Mouse (Mus musculus) gastrocnemius, postnatal 10 days (tissue): ENCODE measurements around the gene Pmf1. TPM values are rescaled to one million over a fixed set of nuclear protein-coding genes. Genes with fewer than 3 reads are reported as not detected.
"Not testable (repeated sequence)": the region's sequence is repeated elsewhere in the genome, so short reads cannot be mapped to it uniquely, and the experiment has no call there.

Source experiments
- DNase-seq: peaks from one replicate; pipeline ENCODE4 v3.0.0; 2021; ENCODE audit warnings: mixed read lengths
- total RNA-seq, 2 experiments: library from RNA; stranded (reverse); gene quantifications; 2 replicates each; pipeline ENCODE4 v1.2.3; 2021

Pmf1 gene
- total RNA-seq, 2 experiments from 2014 or later, result 44.0 to 46.8 TPM

DNA sequence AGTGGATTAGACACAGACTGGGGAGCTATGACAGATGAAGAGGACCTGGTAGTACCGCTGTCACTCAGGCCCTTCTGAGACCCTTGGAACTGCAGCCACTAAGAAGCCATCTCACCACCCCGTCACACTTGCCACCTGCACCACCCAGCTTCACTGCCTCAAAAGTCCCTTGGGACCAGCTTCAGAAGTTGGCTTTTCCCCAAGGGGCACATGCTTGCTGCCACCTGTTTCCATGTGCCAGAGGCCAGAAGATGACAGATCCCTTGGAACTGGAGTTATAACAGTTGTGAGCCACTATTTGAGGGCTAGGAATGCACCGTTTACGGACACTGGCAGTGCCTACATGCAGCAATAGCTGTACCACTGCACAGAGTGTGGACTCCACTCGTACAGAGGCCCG lies 14.8 kb downstream of the Pmf1 start:
- no peak for DNase-seq

DNA sequence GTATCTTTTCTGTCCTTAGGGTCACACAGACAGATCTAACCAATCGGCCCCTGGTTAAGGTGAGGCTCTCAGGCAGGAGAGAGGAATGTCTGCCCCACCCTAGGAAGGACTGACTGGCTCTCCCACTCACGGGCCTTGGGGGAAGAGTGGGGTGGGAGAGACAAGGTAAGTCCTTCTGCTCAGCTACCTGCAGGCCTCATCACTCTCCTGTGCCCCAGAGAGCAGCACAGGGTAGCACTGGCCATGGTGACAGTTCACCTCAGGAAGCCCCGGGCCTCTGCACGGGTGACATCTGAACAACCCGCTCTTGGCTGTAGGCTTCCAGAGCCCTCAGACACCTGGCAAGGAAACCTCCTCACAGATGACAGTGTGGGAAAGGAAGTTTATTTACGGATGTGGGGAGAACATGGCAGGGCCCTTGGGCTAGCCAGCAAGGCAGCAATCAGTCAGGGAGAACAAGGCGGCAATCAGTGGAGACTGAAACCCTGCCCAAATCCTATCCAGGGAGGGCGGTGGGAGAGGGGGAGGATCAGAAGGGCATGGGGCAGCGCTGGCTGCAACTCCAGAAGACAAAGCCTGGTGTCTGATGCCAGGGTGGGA lies 16.3 kb downstream of the Pmf1 start:
- no peak for DNase-seq

- no peak for DNase-seq
Measured at GRCm38 (mm10) chr3:88384364-88384763, 25.8 kb downstream of the Pmf1 start, which contains the start of gene Bglap. TSS of gene Bglap (minus strand) at chr3:88384464.

- DNase-seq, result not testable (repeated sequence)
Measured at GRCm38 (mm10) chr3:88382383-88382782, 27.7 kb downstream of the Pmf1 start.

DNA sequence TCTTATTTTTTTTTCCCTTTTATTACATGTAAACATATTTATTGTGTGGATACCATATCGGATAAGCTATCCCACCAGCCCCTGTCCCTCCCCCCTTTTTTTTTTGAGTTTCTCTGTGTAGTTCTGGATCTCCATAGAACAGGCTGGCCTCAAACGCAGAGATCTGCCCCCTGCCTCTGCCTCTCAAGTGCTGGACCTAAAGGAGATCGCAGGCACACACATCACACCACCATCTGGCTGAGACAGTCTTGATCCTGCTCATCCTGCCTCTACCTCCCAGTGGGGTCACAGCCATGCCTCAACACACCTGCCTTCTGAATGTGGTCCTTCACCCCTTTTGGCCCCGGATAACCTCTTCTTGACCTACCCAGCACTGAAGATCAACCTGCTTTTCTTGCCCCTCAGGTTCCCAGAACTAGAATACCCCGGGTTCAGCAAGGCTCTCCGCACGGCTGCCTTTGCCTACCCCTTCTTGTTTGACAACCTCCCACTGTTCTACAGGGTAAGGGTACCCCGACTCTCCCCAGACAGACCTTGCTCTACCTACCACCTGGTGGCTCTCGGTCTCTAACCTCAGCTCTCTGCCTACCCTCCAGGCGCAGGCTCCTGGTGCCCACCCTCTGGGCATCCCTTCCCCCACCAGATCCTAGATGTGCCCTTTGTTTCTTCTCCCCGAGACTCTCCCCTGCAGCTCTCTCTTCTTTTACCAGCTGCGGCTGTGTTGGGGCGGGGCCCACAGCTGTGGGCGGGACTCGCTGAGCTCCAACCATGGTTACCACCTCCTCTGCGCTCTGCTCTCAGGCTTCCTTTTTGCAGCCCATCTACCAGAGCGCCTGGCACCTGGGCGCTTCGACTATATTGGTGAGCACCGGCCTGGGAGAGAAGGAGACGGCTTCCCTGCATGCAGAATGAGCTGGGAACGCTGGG lies 28.5 kb downstream of the Pmf1 start:
- not testable (repeated sequence) for DNase-seq

DNA sequence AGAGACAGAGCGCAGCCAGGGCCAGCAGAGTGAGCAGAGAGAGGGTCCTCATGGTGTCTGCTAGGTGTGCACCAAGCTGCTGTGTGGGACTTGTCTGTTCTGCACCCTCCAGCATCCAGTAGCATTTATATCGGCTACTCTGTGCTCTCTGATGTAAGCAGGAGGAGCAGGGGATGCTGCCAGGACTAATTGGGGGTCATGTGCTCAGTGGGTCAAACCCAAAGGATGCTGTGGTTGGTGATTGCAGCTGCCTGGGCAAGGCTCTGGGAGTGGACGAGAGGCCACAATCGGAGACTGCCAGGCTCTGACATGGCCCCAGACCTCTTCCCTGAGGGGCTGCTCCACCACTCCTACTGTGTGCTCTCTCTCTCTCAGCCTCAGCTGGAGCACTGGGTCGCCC lies 31.5 kb downstream of the Pmf1 start, which contains the start of gene Bglap2:
Bglap2 (minus strand) TSS at position 101 of the 400 bp plus-strand sequence.
- DNase-seq, result not testable (repeated sequence)

DNA sequence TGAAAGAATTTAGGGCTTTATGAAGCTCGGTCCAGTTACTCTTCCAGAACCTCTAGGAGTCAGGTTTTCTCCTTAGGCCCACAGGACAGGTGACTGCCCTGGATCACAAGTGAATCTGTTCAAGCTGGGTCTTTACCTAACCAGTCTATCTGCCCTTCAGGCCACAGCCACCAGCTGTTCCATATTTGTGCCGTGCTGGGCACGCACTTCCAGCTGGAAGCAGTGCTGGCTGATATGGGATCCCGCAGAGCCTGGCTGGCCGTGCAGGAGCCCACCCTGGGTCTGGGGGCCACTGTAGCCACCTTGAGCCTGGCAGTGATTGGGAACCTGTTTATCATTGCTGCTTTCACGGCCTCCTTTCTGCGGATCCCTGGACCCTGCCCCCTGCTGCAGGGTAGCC lies 33.5 kb downstream of the Pmf1 start:
- DNase-seq, result not testable (repeated sequence)

DNA sequence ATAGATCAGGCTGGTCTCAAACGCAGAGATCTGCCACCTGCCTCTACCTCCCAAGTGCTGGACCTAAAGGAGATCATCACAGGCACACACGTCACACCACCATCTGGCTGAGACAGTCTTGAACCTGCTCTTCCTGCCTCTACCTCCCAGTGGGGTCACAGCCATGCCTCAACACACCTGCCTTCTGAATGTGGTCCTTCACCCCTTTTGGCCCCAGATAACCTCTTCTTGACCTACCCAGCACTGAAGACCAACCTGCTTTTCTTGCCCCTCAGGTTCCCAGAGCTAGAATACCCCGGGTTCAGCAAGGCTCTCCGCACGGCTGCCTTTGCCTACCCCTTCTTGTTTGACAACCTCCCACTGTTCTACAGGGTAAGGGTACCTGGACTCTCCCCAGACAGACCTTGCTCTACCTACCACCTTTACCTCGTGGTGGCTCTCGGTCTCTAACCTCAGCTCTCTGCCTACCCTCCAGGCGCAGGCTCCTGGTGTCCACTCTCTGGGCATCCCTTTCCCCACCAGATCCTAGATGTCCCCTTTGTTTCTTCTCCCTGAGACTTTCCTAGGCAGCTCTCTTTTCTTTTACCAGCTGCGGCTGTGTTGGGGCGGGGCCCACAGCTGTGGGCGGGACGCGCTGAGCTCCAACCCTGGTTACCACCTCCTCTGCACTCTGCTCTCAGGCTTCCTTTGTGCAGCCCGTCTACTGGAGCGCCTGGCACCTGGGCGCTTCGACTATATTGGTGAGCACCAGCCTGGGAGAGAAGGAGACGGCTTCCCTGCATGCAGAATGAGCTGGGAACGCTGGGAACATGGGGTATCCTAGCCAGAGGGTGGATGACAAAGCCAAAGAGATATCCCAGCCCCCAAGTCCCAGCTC lies 34.1 kb downstream of the Pmf1 start:
- not testable (repeated sequence) for DNase-seq

DNA sequence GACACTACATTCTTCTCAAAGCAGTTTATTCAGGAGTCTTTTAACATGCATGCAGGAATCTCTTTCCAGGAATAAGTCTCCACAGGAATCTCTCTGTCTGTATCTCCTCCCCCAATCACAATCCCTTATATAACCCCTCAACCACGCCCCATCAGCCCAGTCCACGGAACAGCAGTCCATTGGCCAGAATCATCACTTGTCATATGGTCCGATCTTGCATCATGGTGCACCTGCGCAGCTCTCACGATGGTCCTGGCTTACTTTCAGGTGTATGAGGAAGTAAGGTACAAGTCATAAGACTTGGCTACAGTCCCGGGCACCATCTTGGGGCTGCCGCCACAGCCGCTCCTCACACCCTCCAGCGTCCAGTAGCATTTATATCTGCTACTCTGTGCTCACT lies 37.5 kb downstream of the Pmf1 start, which contains the start of gene Bglap3:
Bglap3 (minus strand) TSS at position 101 of the 400 bp plus-strand sequence.
- not testable (repeated sequence) for DNase-seq

GRCm38 (mm10) chr3:88368511-88368910 lies 41.6 kb downstream of the Pmf1 start:
- DNase-seq, result peak; percentile 47

- not testable (repeated sequence) for DNase-seq
Measured at GRCm38 (mm10) chr3:88367517-88367916, 42.6 kb downstream of the Pmf1 start.

DNA sequence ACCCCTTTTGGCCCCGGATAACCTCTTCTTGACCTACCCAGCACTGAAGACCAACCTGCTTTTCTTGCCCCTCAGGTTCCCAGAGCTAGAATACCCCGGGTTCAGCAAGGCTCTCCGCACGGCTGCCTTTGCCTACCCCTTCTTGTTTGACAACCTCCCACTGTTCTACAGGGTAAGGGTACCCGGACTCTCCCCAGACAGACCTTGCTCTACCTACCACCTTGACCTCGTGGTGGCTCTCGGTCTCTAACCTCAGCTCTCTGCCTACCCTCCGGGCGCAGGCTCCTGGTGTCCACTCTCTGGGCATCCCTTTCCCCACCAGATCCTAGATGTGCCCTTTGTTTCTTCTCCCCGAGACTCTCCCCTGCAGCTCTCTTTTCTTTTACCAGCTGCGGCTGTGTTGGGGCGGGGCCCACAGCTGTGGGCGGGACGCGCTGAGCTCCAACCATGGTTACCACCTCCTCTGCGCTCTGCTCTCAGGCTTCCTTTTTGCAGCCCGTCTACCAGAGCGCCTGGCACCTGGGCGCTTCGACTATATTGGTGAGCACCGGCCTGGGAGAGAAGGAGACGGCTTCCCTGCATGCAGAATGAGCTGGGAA lies 43.2 kb downstream of the Pmf1 start:
- DNase-seq, result peak; percentile 40

DNA sequence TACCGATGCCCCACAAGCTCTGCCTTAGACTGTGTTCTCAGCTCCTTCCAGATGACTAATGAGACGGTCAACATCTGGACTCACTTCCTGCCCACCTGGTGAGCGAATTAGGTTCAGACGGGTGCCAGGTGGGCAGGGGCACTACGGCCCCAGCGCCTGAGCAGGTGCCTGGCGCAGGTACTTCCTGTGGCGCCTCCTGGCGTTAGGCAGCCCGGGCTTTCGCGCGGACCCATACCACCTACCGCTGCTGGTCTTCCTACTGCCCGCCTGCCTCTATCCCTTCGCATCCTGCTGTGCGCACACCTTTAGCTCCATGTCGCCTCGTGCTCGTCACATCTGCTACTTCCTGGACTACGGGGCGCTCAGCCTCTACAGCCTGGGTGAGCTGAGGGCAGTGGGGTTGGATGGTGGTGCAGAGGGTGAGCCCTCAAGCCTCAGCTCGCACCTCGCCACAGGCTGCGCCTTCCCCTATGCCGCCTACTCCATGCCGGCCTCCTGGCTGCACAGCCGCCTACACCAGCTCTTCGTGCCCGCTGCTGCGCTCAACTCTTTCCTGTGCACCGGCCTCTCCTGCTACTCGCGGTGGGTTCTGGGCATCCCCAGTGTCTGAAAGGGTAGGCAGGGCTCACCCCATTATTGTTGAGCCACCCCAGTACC lies 44.3 kb downstream of the Pmf1 start:
- no peak for DNase-seq

DNA sequence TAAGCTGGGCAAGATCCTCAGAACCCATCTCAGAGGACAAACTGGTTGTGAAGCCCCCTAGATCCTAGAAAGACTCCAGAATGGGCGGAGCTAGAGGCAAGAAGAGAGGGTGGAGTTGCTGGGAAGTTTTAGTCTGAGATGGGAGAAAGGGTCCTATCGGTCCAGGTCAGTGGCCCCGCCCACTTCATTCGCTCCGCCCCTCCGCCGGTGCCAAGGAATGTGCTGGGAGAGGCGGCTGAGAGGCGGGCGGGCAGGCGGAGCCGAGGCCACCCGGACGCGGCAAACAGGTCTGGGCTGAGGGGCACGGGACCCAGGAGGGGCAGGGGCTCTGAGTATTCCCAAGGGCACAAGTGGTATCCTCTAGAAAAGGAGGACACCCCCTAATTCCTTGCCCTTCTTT lies 45.8 kb downstream of the Pmf1 start, which contains the start of gene Paqr6:
Paqr6 (plus strand) TSS at position 248 of the 400 bp plus-strand sequence.
- peak; percentile 72 for DNase-seq

DNA sequence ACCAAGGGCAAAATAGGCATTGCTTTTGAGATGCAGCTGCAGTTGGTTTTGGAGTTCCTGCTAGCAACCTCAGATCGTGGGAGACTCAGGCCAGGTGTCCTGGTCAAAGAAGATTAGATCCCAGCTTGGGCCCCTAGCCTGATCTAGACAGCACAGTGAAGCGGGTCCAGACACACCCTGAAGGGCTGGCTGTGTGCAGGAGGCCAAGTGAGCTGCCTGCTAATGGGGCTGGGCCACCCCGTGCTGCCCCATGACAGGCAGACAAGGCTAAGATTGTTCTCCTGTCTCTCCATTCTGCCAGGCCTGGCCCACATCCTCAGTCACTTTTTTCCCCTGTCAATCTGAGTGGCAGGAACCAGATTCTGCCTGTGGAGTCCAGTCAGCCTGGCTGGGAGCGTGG lies 46.4 kb downstream of the Pmf1 start:
- no peak for DNase-seq

DNA sequence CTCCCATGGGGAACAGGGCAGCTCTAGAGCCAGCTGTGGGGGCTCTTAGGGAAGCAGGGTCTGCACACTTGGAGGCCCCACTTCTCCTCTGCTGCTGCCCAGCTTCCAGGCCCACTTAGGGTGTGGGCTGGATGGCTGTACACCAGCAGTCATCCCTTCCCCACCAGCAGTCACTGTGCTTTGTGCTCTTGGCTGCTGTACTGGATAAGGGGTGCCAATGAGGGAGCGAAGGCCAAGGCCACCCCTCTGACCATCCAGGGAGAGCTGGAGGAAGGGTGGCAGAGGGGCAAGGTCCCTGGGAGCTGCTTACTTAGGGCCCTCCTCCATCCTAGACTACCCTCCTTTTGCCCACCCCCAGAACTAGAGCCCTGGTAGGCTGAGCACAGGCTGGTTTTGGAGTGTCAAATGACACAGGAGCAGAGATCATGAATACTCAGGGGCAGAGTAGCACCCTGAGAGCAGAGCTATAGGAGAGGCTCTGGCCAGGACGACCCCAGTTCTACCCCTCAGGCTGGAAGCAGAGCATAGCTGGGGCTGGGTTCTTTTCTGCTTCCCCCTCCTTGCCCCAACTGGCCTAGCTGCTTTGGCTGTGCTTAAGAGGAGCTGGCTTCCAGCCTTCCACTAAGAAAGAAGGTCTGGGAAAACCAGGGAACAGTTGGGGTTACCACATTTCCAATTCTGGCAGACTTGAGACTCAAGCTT lies 48.4 kb downstream of the Pmf1 start:
- no peak for DNase-seq

- no peak for DNase-seq
Measured at GRCm38 (mm10) chr3:88361096-88361495, 49.0 kb downstream of the Pmf1 start.

GRCm38 (mm10) chr3:88359989-88360388 lies 50.1 kb downstream of the Pmf1 start:
- no peak for DNase-seq

DNA sequence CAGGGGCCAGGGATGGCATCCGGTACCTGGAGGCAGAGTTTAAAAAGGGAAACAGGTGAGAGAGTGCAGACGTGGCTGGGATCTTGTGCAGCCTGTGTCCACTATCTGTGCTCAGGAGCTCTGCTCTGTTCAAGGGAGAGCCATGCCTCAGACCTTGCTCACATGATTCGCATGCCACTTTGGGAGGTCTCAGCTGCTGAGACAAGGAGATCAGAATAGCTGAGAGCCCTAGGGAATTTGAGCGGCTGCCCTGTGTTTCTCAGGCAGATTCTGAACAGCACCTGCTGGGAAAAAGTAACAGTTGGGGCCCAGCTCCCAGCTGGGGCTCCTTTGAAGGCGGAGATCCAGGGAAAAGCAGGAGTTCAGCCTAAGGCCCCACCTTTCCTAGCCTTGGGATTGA lies 50.5 kb downstream of the Pmf1 start:
- no peak for DNase-seq

DNA sequence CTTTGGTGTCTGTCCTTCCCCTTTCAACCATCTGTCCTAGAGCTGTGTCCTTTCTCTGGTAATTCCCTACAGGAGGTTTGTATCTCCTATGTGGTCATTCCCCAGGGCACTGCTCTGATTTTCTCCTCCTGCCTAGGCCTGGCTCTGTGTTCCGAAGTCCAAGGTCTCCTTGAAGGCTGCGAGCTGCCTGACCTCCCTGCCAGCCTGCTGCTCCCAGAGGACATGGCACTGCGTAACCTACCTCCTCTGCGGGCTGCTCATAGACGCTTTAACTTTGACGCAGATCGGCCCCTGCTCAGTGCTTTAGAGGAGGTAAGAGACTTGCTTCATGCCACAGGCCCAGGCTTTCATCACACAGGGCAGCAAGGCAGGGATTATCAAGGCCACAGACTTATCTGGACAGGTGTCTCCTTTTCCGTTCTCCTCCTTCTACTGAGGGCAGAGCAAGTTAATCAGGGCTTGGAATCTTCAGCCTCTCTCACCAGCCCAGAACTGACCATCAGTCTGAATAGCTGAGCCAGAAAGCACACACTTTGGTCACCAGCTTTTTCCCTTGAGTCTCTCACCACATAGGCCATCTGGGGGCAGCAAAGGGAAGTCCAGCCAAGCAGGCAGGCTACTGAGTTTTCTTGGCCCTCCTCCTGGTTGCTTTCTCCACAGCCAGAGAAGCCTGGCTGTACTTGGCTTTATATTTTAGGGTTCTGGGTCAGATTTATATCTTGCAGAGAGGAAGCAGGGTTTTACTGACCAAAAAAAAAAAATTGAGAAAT lies 55.5 kb downstream of the Pmf1 start:
- DNase-seq, result no peak
